Mouse (Mus musculus): ENCODE measurements at regions not wholly inside any gene's neighbourhood (a gene's known extent, or its start where the extent isn't known, plus 50 kb on each side); places are given as distances from the start of the nearest gene placed in this dataset.

GRCm38 (mm10) chr3:71959441-71959840 lies 1008.2 kb downstream of the Sis start:
- intact Hi-C loops (cut with DNase I), result no loop called here

- intact Hi-C loops (cut with DNase I), result loop anchor here (10.0 kb wide), 1 partner anchor 1125 kb away; no protein-coding TSS in a partner anchor
These were observed 1047.8 kb downstream of the Sis start for GRCm38 (mm10) chr3:71919865-71920264.

GRCm38 (mm10) chr3:71913783-71914182 lies 1053.9 kb downstream of the Sis start:
- intact Hi-C loops (cut with DNase I), result loop anchor here (10.0 kb wide), 1 partner anchor 1131 kb away; no protein-coding TSS in a partner anchor

GRCm38 (mm10) chr3:71909242-71909641 lies 1058.4 kb downstream of the Sis start:
- intact Hi-C loops (cut with DNase I), result no loop called here

GRCm38 (mm10) chr3:71864670-71865069 lies 1103.0 kb downstream of the Sis start:
- intact Hi-C loops (cut with DNase I), result no loop called here

GRCm38 (mm10) chr3:71836111-71836510 lies 1131.6 kb downstream of the Sis start:
- intact Hi-C loops (cut with DNase I), result no loop called here

Measured in adrenal gland (tissue).